In genomic region chr17:12225227-12225626, GRCm38 (mm10) we compare ENCODE assay signal across 20 mouse cellular contexts.
DNase-seq lines count a peak whose midpoint lies in the region; ATAC-seq and TF ChIP-seq lines count a peak whose summit lies in the region.
"Had no signal": no experiment of that assay in that cellular context is flagged by ENCODE, and none has a peak within 500 bp of the region (broad histone marks: within the 10 kb centered on the region; RNA-seq: fewer than 3 reads in every experiment).

No protein-coding gene starts in this region.

- no peak for TF ChIP-seq POLR2A in kidney, adult 2 months (IDR thresholded peaks at IDR 0.05; ENCODE audit: low read depth, low read length)

- H3K9me3 ChIP-seq in forebrain, postnatal 0 days (ENCODE audit: low read length), result no peaks in the 10 kb centered on the region
- H3K9me3 ChIP-seq in forebrain, embryonic 14.5 days (replicated peaks; ENCODE audit: control insufficient read depth, low read length), result no peaks in the 10 kb centered on the region
- no peaks in the 10 kb centered on the region for H3K9me3 ChIP-seq in kidney, postnatal 0 days (replicated peaks; ENCODE audit: low read length)
- no peaks in the 10 kb centered on the region for H3K9me3 ChIP-seq in midbrain, embryonic 15.5 days
- H3K9me3 ChIP-seq in midbrain, embryonic 10.5 days (replicated peaks), result no peaks in the 10 kb centered on the region
- no peaks in the 10 kb centered on the region for H3K9me3 ChIP-seq in stomach, postnatal 0 days (ENCODE audit: control insufficient read depth, low read length)
- H3K9me3 ChIP-seq: embryonic facial prominence, embryonic 12.5 days; forebrain, embryonic 15.5 days; stomach, embryonic 15.5 days had no signal

- no peaks in the 10 kb centered on the region for H3K4me1 ChIP-seq in forebrain, postnatal 0 days (ENCODE audit: insufficient read depth)
- no peaks in the 10 kb centered on the region for H3K4me1 ChIP-seq in forebrain, embryonic 14.5 days (ENCODE audit: control insufficient read depth, insufficient read depth, low read length)
- no peaks in the 10 kb centered on the region for H3K4me1 ChIP-seq in kidney, postnatal 0 days (replicated peaks; ENCODE audit: insufficient read depth, low read length)
- no peaks in the 10 kb centered on the region for H3K4me1 ChIP-seq in kidney, adult 2 months (ENCODE audit: control insufficient read depth, insufficient read depth, low read length)
- H3K4me1 ChIP-seq in midbrain, embryonic 15.5 days, result peaks cover 5% of the 10 kb centered on the region; the same call in 1 of the 2 replicates
- no peaks in the 10 kb centered on the region for H3K4me1 ChIP-seq in midbrain, embryonic 10.5 days
- H3K4me1 ChIP-seq in stomach, postnatal 0 days (replicated peaks; ENCODE audit: control insufficient read depth, insufficient read depth), result no peaks in the 10 kb centered on the region
- H3K4me1 ChIP-seq: stomach, embryonic 15.5 days had no signal

- ATAC-seq in forebrain, postnatal 0 days, result no peak
- no peak for ATAC-seq in forebrain, embryonic 14.5 days
- no peak for ATAC-seq in kidney, postnatal 0 days (replicated peaks; ENCODE audit: low FRiP score, low read depth)
- ATAC-seq in midbrain, embryonic 15.5 days (replicated peaks), result no peak
- ATAC-seq in stomach, postnatal 0 days (ENCODE audit: low FRiP score, low TSS enrichment), result no peak
- ATAC-seq: forebrain, embryonic 15.5 days had no signal

- WGBS in forebrain, postnatal 0 days, result 27% methylated on average over 1 of the region's 1 CpGs
- 48% methylated on average over 1 of the region's 1 CpGs for WGBS in forebrain, embryonic 14.5 days
- WGBS in kidney, postnatal 0 days, result 30% methylated on average over 1 of the region's 1 CpGs
- whole genome bisulfite sequencing in kidney, adult 2 months, result 67% methylated on average over 1 of the region's 1 CpGs
- 50% methylated on average over 1 of the region's 1 CpGs for WGBS in midbrain, embryonic 15.5 days
- WGBS in midbrain, embryonic 10.5 days, result 79% methylated on average over 1 of the region's 1 CpGs
- 59% methylated on average over 1 of the region's 1 CpGs for WGBS in stomach, postnatal 0 days

- peak; percentile 41 for TF ChIP-seq CTCF in forebrain, postnatal 0 days (IDR thresholded peaks at IDR 0.05; ENCODE audit: low read depth)
- TF ChIP-seq CTCF in kidney, postnatal 0 days (IDR thresholded peaks at IDR 0.05; ENCODE audit: low read depth), result peak; percentile 27; the same call in 1 of the 2 replicates
- TF ChIP-seq CTCF in kidney, adult 2 months (conservative IDR thresholded peaks at IDR 0.05; ENCODE audit: insufficient read depth, insufficient read length, low read depth, low read length), result no peak
- peak; percentile 39 for TF ChIP-seq CTCF in stomach, postnatal 0 days (IDR thresholded peaks at IDR 0.05; ENCODE audit: low read depth)

- no peak overlapping the region for H3K27ac ChIP-seq in forebrain, postnatal 0 days (ENCODE audit: low read depth, low read length)
- no peak overlapping the region for H3K27ac ChIP-seq in forebrain, embryonic 14.5 days (ENCODE audit: low read depth, low read length)
- H3K27ac ChIP-seq in kidney, postnatal 0 days, result no peak overlapping the region
- no peak overlapping the region for H3K27ac ChIP-seq in kidney, adult 2 months (ENCODE audit: insufficient read depth, low read depth, low read length)
- H3K27ac ChIP-seq in midbrain, embryonic 15.5 days, result peak overlapping the region; percentile 0; the same call in 1 of the 2 replicates
- H3K27ac ChIP-seq in midbrain, embryonic 10.5 days (replicated peaks), result no peak overlapping the region
- H3K27ac ChIP-seq in stomach, postnatal 0 days (replicated peaks), result no peak overlapping the region
- H3K27ac ChIP-seq: embryonic facial prominence, embryonic 12.5 days; forebrain, embryonic 15.5 days; liver, embryonic 14.5 days; stomach, embryonic 15.5 days had no signal

- no peak overlapping the region for H3K4me3 ChIP-seq in forebrain, postnatal 0 days (ENCODE audit: low read depth, low read length)
- no peak overlapping the region for H3K4me3 ChIP-seq in forebrain, embryonic 14.5 days (ENCODE audit: low read depth, low read length)
- H3K4me3 ChIP-seq in kidney, postnatal 0 days (replicated peaks; ENCODE audit: low read depth, low read length), result no peak overlapping the region
- H3K4me3 ChIP-seq in kidney, adult 2 months (ENCODE audit: insufficient read depth, low read depth, low read length), result no peak overlapping the region
- H3K4me3 ChIP-seq in midbrain, embryonic 15.5 days, result no peak overlapping the region
- no peak overlapping the region for H3K4me3 ChIP-seq in midbrain, embryonic 10.5 days
- H3K4me3 ChIP-seq in stomach, postnatal 0 days (ENCODE audit: low read depth, low read length), result no peak overlapping the region
- H3K4me3 ChIP-seq: embryonic facial prominence, embryonic 12.5 days; erythroblast, embryonic 14.5 days; forebrain, embryonic 15.5 days; stomach, embryonic 15.5 days had no signal

- H3K36me3 ChIP-seq in forebrain, postnatal 0 days (ENCODE audit: insufficient read depth), result peaks cover 38% of the 10 kb centered on the region
- H3K36me3 ChIP-seq in forebrain, embryonic 14.5 days (ENCODE audit: control insufficient read depth, insufficient read depth, low read length), result peaks cover 57% of the 10 kb centered on the region
- H3K36me3 ChIP-seq in kidney, postnatal 0 days (ENCODE audit: insufficient read depth, low read length), result peaks cover 25% of the 10 kb centered on the region; the same call in 1 of the 2 replicates
- H3K36me3 ChIP-seq in kidney, adult 2 months (ENCODE audit: control insufficient read depth, insufficient read depth, low read length), result no peaks in the 10 kb centered on the region
- H3K36me3 ChIP-seq in midbrain, embryonic 15.5 days (replicated peaks), result peaks cover 8% of the 10 kb centered on the region; the same call in 1 of the 2 replicates
- H3K36me3 ChIP-seq in midbrain, embryonic 10.5 days, result peaks cover 78% of the 10 kb centered on the region
- H3K36me3 ChIP-seq in stomach, postnatal 0 days (ENCODE audit: control insufficient read depth, insufficient read depth, low read length), result peaks cover 15% of the 10 kb centered on the region; the same call in 1 of the 2 replicates

- DNase-seq in forebrain, postnatal 0 days, result no peak
- no peak for DNase-seq in forebrain, embryonic 14.5 days (ENCODE audit: low spot score)
- no peak for DNase-seq in kidney, postnatal 0 days (ENCODE audit: low spot score)
- no peak for DNase-seq in kidney, adult 2 months
- DNase-seq in midbrain, embryonic 10.5 days (ENCODE audit: low spot score), result no peak
- no peak for DNase-seq in stomach, postnatal 0 days (ENCODE audit: low spot score)
- DNase-seq in thymus, postnatal 14 days, result no peak
- DNase-seq: adrenal gland, adult 8-10 months; heart, postnatal 36 days; kidney, adult 8-10 months; kidney, postnatal 25 days; layer of hippocampus, adult 9-11 months; right cerebral cortex, postnatal 25 days; thymus, adult 2 months had no signal

- H3K27me3 ChIP-seq in forebrain, postnatal 0 days (ENCODE audit: insufficient read depth, low read length), result no peaks in the 10 kb centered on the region
- H3K27me3 ChIP-seq in forebrain, embryonic 14.5 days (replicated peaks; ENCODE audit: control insufficient read depth, insufficient read depth, low read length), result no peaks in the 10 kb centered on the region
- no peaks in the 10 kb centered on the region for H3K27me3 ChIP-seq in kidney, postnatal 0 days (ENCODE audit: insufficient read depth, low read length)
- no peaks in the 10 kb centered on the region for H3K27me3 ChIP-seq in kidney, adult 2 months (replicated peaks; ENCODE audit: control insufficient read depth, insufficient read depth, low read length)
- H3K27me3 ChIP-seq in midbrain, embryonic 15.5 days (replicated peaks), result no peaks in the 10 kb centered on the region
- H3K27me3 ChIP-seq in midbrain, embryonic 10.5 days (ENCODE audit: low read depth, poor library complexity, severe bottlenecking), result no peaks in the 10 kb centered on the region
- no peaks in the 10 kb centered on the region for H3K27me3 ChIP-seq in stomach, postnatal 0 days (ENCODE audit: control insufficient read depth, insufficient read depth, low read length)
- H3K27me3 ChIP-seq: embryonic facial prominence, embryonic 12.5 days; forebrain, embryonic 15.5 days; stomach, embryonic 15.5 days had no signal

- no peak for TF ChIP-seq EP300 in stomach, postnatal 0 days (optimal IDR thresholded peaks at IDR 0.05)

- no peak overlapping the region for H3K4me2 ChIP-seq in forebrain, postnatal 0 days (ENCODE audit: low read depth)
- no peak overlapping the region for H3K4me2 ChIP-seq in forebrain, embryonic 14.5 days (ENCODE audit: low read length)
- no peak overlapping the region for H3K4me2 ChIP-seq in kidney, postnatal 0 days (ENCODE audit: low read length)
- no peak overlapping the region for H3K4me2 ChIP-seq in midbrain, embryonic 15.5 days
- H3K4me2 ChIP-seq in stomach, postnatal 0 days (replicated peaks; ENCODE audit: low read depth), result no peak overlapping the region
- H3K4me2 ChIP-seq: embryonic facial prominence, embryonic 12.5 days; forebrain, embryonic 15.5 days; stomach, embryonic 15.5 days had no signal

- no peak overlapping the region for H3K9ac ChIP-seq in forebrain, postnatal 0 days
- no peak overlapping the region for H3K9ac ChIP-seq in forebrain, embryonic 14.5 days (ENCODE audit: low read length)
- H3K9ac ChIP-seq in kidney, postnatal 0 days (ENCODE audit: low read depth, low read length), result no peak overlapping the region
- no peak overlapping the region for H3K9ac ChIP-seq in midbrain, embryonic 15.5 days
- H3K9ac ChIP-seq in stomach, postnatal 0 days (ENCODE audit: low read length), result no peak overlapping the region
- H3K9ac ChIP-seq: embryonic facial prominence, embryonic 12.5 days; forebrain, embryonic 15.5 days; liver, embryonic 14.5 days; stomach, embryonic 15.5 days had no signal
